Mouse (Mus musculus): ENCODE measurements around the gene Dysf. TPM values are rescaled to one million over a fixed set of nuclear protein-coding genes. Genes with fewer than 3 reads are reported as not detected.
"Not testable (repeated sequence)": the region's sequence is repeated elsewhere in the genome, so short reads cannot be mapped to it uniquely, and the experiment has no call there.

The Dysf gene
- polyA plus RNA-seq, 1 experiment from 2014 or later = 4.9 TPM

- not testable (repeated sequence) for H3K4me3 ChIP-seq (ENCODE audit: low read depth, low read length); H3K4me2 ChIP-seq (replicated peaks; ENCODE audit: low read depth, low read length); DNase-seq (ENCODE audit: low spot score); H3K4me1 ChIP-seq (replicated peaks; ENCODE audit: control insufficient read depth, insufficient read depth, low read length); ATAC-seq (ENCODE audit: low FRiP score); H3K36me3 ChIP-seq (ENCODE audit: control insufficient read depth, insufficient read depth, low read length); H3K9ac ChIP-seq (ENCODE audit: low read depth, low read length); H3K27me3 ChIP-seq (ENCODE audit: control insufficient read depth, insufficient read depth, low read length); H3K9me3 ChIP-seq (ENCODE audit: control insufficient read depth, low read length); H3K27ac ChIP-seq (ENCODE audit: low read depth, low read length)
- WGBS = 69% methylated on average over 4 of the region's 4 CpGs
Observed at GRCm38 (mm10) chr6:84014961-84015683, 6.7 kb downstream of the Dysf start.

GRCm38 (mm10) chr6:84016851-84017250 is 8.5 kb downstream of the Dysf start:
- 87% methylated on average over 7 of the region's 7 CpGs for WGBS
- Histone ChIP-seq H3K27me3 (ENCODE audit: control insufficient read depth, insufficient read depth, low read length) (peaks cover 2% of the 10 kb centered on the region), H3K27ac (ENCODE audit: low read depth, low read length) (no peak overlapping the region), H3K4me1 (replicated peaks; ENCODE audit: control insufficient read depth, insufficient read depth, low read length) (no peaks in the 10 kb centered on the region; the same call in 1 of the 2 replicates), H3K4me2 (replicated peaks; ENCODE audit: low read depth, low read length) (no peak overlapping the region), H3K9me3 (ENCODE audit: control insufficient read depth, low read length) (no peaks in the 10 kb centered on the region), H3K4me3 (ENCODE audit: low read depth, low read length) (no peak overlapping the region), H3K36me3 (ENCODE audit: control insufficient read depth, insufficient read depth, low read length) (no peaks in the 10 kb centered on the region), H3K9ac (ENCODE audit: low read depth, low read length) (no peak overlapping the region)
- DNase-seq (ENCODE audit: low spot score) (no peak), ATAC-seq (ENCODE audit: low FRiP score) (no peak)

GRCm38 (mm10) chr6:84017392-84017791 is 9.0 kb downstream of the Dysf start:
- Histone ChIP-seq H3K4me1 (replicated peaks; ENCODE audit: control insufficient read depth, insufficient read depth, low read length) (no peaks in the 10 kb centered on the region; the same call in 1 of the 2 replicates), H3K36me3 (ENCODE audit: control insufficient read depth, insufficient read depth, low read length) (no peaks in the 10 kb centered on the region), H3K9ac (ENCODE audit: low read depth, low read length) (no peak overlapping the region), H3K4me3 (ENCODE audit: low read depth, low read length) (no peak overlapping the region), H3K9me3 (ENCODE audit: control insufficient read depth, low read length) (no peaks in the 10 kb centered on the region), H3K27ac (ENCODE audit: low read depth, low read length) (no peak overlapping the region), H3K27me3 (ENCODE audit: control insufficient read depth, insufficient read depth, low read length) (peaks cover 2% of the 10 kb centered on the region), H3K4me2 (replicated peaks; ENCODE audit: low read depth, low read length) (no peak overlapping the region)
- 63% methylated on average over 3 of the region's 3 CpGs for WGBS
- no peak for DNase-seq (ENCODE audit: low spot score)
- no peak for ATAC-seq (ENCODE audit: low FRiP score)

GRCm38 (mm10) chr6:84018906-84019550 is 10.6 kb downstream of the Dysf start:
- Histone ChIP-seq H3K9ac (ENCODE audit: low read depth, low read length) (no peak overlapping the region), H3K27ac (ENCODE audit: low read depth, low read length) (no peak overlapping the region)
- peak; percentile 56 for DNase-seq (ENCODE audit: low spot score)

GRCm38 (mm10) chr6:84020002-84020401 is 11.6 kb downstream of the Dysf start:
- no peaks in the 10 kb centered on the region; the same call in 1 of the 2 replicates for H3K4me1 ChIP-seq (replicated peaks; ENCODE audit: control insufficient read depth, insufficient read depth, low read length)
- H3K4me3 ChIP-seq (ENCODE audit: low read depth, low read length) = no peak overlapping the region
- no peak overlapping the region for H3K27ac ChIP-seq (ENCODE audit: low read depth, low read length)
- peaks cover 2% of the 10 kb centered on the region for H3K27me3 ChIP-seq (ENCODE audit: control insufficient read depth, insufficient read depth, low read length)
- DNase-seq (ENCODE audit: low spot score) (no peak), ATAC-seq (ENCODE audit: low FRiP score) (no peak)
- no peaks in the 10 kb centered on the region for H3K36me3 ChIP-seq (ENCODE audit: control insufficient read depth, insufficient read depth, low read length)
- no peaks in the 10 kb centered on the region for H3K9me3 ChIP-seq (ENCODE audit: control insufficient read depth, low read length)
- H3K9ac ChIP-seq (ENCODE audit: low read depth, low read length) = no peak overlapping the region
- WGBS = 84% methylated on average over 4 of the region's 4 CpGs
- H3K4me2 ChIP-seq (replicated peaks; ENCODE audit: low read depth, low read length) = no peak overlapping the region

More at GRCm38 (mm10) chr6:84018906-84019550, 10.6 kb downstream of the Dysf start:
- Histone ChIP-seq H3K27me3 (ENCODE audit: control insufficient read depth, insufficient read depth, low read length) (peaks cover 2% of the 10 kb centered on the region), H3K4me2 (replicated peaks; ENCODE audit: low read depth, low read length) (peak overlapping the region; percentile 45), H3K36me3 (ENCODE audit: control insufficient read depth, insufficient read depth, low read length) (no peaks in the 10 kb centered on the region), H3K4me1 (replicated peaks; ENCODE audit: control insufficient read depth, insufficient read depth, low read length) (no peaks in the 10 kb centered on the region; the same call in 1 of the 2 replicates), H3K9me3 (ENCODE audit: control insufficient read depth, low read length) (no peaks in the 10 kb centered on the region), H3K4me3 (ENCODE audit: low read depth, low read length) (peak overlapping the region; percentile 12)
- ATAC-seq (ENCODE audit: low FRiP score) = no peak
- 6% methylated on average over 28 of the region's 28 CpGs for WGBS

- H3K36me3 ChIP-seq (ENCODE audit: control insufficient read depth, insufficient read depth, low read length) = no peaks in the 10 kb centered on the region
- H3K4me1 ChIP-seq (replicated peaks; ENCODE audit: control insufficient read depth, insufficient read depth, low read length) = no peaks in the 10 kb centered on the region; the same call in 1 of the 2 replicates
- H3K27ac ChIP-seq (ENCODE audit: low read depth, low read length) = no peak overlapping the region
- no peak overlapping the region for H3K9ac ChIP-seq (ENCODE audit: low read depth, low read length)
- H3K4me2 ChIP-seq (replicated peaks; ENCODE audit: low read depth, low read length) = no peak overlapping the region
- ATAC-seq (ENCODE audit: low FRiP score) = no peak
- 68% methylated on average over 3 of the region's 3 CpGs for WGBS
- peaks cover 2% of the 10 kb centered on the region for H3K27me3 ChIP-seq (ENCODE audit: control insufficient read depth, insufficient read depth, low read length)
- no peak overlapping the region for H3K4me3 ChIP-seq (ENCODE audit: low read depth, low read length)
- H3K9me3 ChIP-seq (ENCODE audit: control insufficient read depth, low read length) = no peaks in the 10 kb centered on the region
- no peak for DNase-seq (ENCODE audit: low spot score)
Observed at GRCm38 (mm10) chr6:84021990-84022389, 13.6 kb downstream of the Dysf start.

GRCm38 (mm10) chr6:84025636-84026035 is 17.2 kb downstream of the Dysf start:
- Histone ChIP-seq H3K27me3 (ENCODE audit: control insufficient read depth, insufficient read depth, low read length) (no peaks in the 10 kb centered on the region), H3K9me3 (ENCODE audit: control insufficient read depth, low read length) (no peaks in the 10 kb centered on the region), H3K27ac (ENCODE audit: low read depth, low read length) (no peak overlapping the region), H3K4me3 (ENCODE audit: low read depth, low read length) (no peak overlapping the region), H3K36me3 (ENCODE audit: control insufficient read depth, insufficient read depth, low read length) (no peaks in the 10 kb centered on the region), H3K9ac (ENCODE audit: low read depth, low read length) (no peak overlapping the region), H3K4me1 (replicated peaks; ENCODE audit: control insufficient read depth, insufficient read depth, low read length) (no peaks in the 10 kb centered on the region), H3K4me2 (replicated peaks; ENCODE audit: low read depth, low read length) (no peak overlapping the region)
- DNase-seq (ENCODE audit: low spot score) (no peak), ATAC-seq (ENCODE audit: low FRiP score) (no peak)
- 85% methylated on average over 3 of the region's 3 CpGs for WGBS

- no peaks in the 10 kb centered on the region for H3K4me1 ChIP-seq (replicated peaks; ENCODE audit: control insufficient read depth, insufficient read depth, low read length)
- H3K4me3 ChIP-seq (ENCODE audit: low read depth, low read length) = no peak overlapping the region
- no peak for ATAC-seq (ENCODE audit: low FRiP score)
- DNase-seq (ENCODE audit: low spot score) = no peak
- no peak overlapping the region for H3K27ac ChIP-seq (ENCODE audit: low read depth, low read length)
- H3K9ac ChIP-seq (ENCODE audit: low read depth, low read length) = no peak overlapping the region
- no peaks in the 10 kb centered on the region for H3K36me3 ChIP-seq (ENCODE audit: control insufficient read depth, insufficient read depth, low read length)
- H3K4me2 ChIP-seq (replicated peaks; ENCODE audit: low read depth, low read length) = no peak overlapping the region
- H3K9me3 ChIP-seq (ENCODE audit: control insufficient read depth, low read length) = no peaks in the 10 kb centered on the region
- H3K27me3 ChIP-seq (ENCODE audit: control insufficient read depth, insufficient read depth, low read length) = no peaks in the 10 kb centered on the region
Observed at GRCm38 (mm10) chr6:84028791-84029190, 20.4 kb downstream of the Dysf start.

- WGBS = 93% methylated on average over 7 of the region's 7 CpGs
- Histone ChIP-seq H3K27ac (ENCODE audit: low read depth, low read length) (no peak overlapping the region), H3K27me3 (ENCODE audit: control insufficient read depth, insufficient read depth, low read length) (no peaks in the 10 kb centered on the region), H3K4me1 (replicated peaks; ENCODE audit: control insufficient read depth, insufficient read depth, low read length) (no peaks in the 10 kb centered on the region), H3K36me3 (ENCODE audit: control insufficient read depth, insufficient read depth, low read length) (no peaks in the 10 kb centered on the region), H3K4me2 (replicated peaks; ENCODE audit: low read depth, low read length) (no peak overlapping the region), H3K4me3 (ENCODE audit: low read depth, low read length) (no peak overlapping the region), H3K9ac (ENCODE audit: low read depth, low read length) (no peak overlapping the region), H3K9me3 (ENCODE audit: control insufficient read depth, low read length) (no peaks in the 10 kb centered on the region)
- no peak for DNase-seq (ENCODE audit: low spot score)
- ATAC-seq (ENCODE audit: low FRiP score) = no peak
Observed at GRCm38 (mm10) chr6:84029775-84030174, 21.4 kb downstream of the Dysf start.
